Comparison of ENCODE assay signal across 24 mouse cellular contexts in genomic region chr2:3150324-3150723, GRCm38 (mm10). TPM values are rescaled to one million over a fixed set of nuclear protein-coding genes. Genes with fewer than 3 reads are reported as not detected.
A peak's percentile ranks its signal among the peaks of the same experiment; 100 is the strongest.
DNase-seq lines count a peak whose midpoint lies in the region; ATAC-seq and TF ChIP-seq lines count a peak whose summit lies in the region.
"Had no signal": no experiment of that assay in that cellular context is flagged by ENCODE, and none has a peak within 500 bp of the region (broad histone marks: within the 10 kb centered on the region; RNA-seq: fewer than 3 reads in every experiment).

No protein-coding gene starts in this region.

- H3K9me3 ChIP-seq in lung, embryonic 15.5 days = no peaks in the 10 kb centered on the region
- H3K9me3 ChIP-seq in lung, postnatal 0 days (ENCODE audit: low read length) = no peaks in the 10 kb centered on the region
- H3K9me3 ChIP-seq: embryonic facial prominence, embryonic 10.5 days; embryonic facial prominence, embryonic 12.5 days; forebrain, embryonic 13.5 days; forebrain, embryonic 15.5 days; G1E had no signal

- no peak for TF ChIP-seq EP300 in heart, adult 2 months (IDR thresholded peaks at IDR 0.05; ENCODE audit: insufficient read depth, low read depth, low read length)
- TF ChIP-seq EP300 in lung, postnatal 0 days (IDR thresholded peaks at IDR 0.05) = 0 out of 2 replicates have a peak, but pooled peaks have one; percentile 27

- 51% methylated on average over 5 of the region's 5 CpGs for WGBS in heart, adult 2 months
- 46% methylated on average over 5 of the region's 5 CpGs for WGBS in lung, embryonic 15.5 days
- 58% methylated on average over 5 of the region's 5 CpGs for WGBS in lung, adult 2 months
- WGBS in lung, postnatal 0 days = 56% methylated on average over 5 of the region's 5 CpGs

- no peak overlapping the region for H3K9ac ChIP-seq in heart, adult 2 months (ENCODE audit: low read depth, low read length)
- H3K9ac ChIP-seq in lung, embryonic 15.5 days = no peak overlapping the region
- H3K9ac ChIP-seq in lung, postnatal 0 days (replicated peaks; ENCODE audit: low read depth) = no peak overlapping the region
- H3K9ac ChIP-seq: embryonic facial prominence, embryonic 12.5 days; forebrain, embryonic 13.5 days; forebrain, embryonic 15.5 days had no signal

- no peaks in the 10 kb centered on the region for H3K27me3 ChIP-seq in heart, adult 2 months (ENCODE audit: control insufficient read depth, insufficient read depth, low read length)
- H3K27me3 ChIP-seq in lung, embryonic 15.5 days = no peaks in the 10 kb centered on the region
- no peaks in the 10 kb centered on the region for H3K27me3 ChIP-seq in lung, postnatal 0 days (replicated peaks; ENCODE audit: insufficient read depth, low read length)
- H3K27me3 ChIP-seq: CH12.LX; embryonic facial prominence, embryonic 12.5 days; forebrain, embryonic 13.5 days; forebrain, embryonic 15.5 days; Patski had no signal

- H3K36me3 ChIP-seq in heart, adult 2 months (ENCODE audit: control insufficient read depth, insufficient read depth, low read length) = peaks cover 10% of the 10 kb centered on the region
- no peaks in the 10 kb centered on the region for H3K36me3 ChIP-seq in lung, embryonic 15.5 days
- H3K36me3 ChIP-seq in lung, postnatal 0 days (ENCODE audit: insufficient read depth, low read length) = no peaks in the 10 kb centered on the region
- H3K36me3 ChIP-seq: forebrain, embryonic 15.5 days; G1E had no signal

- peaks cover 2% of the 10 kb centered on the region; the same call in 1 of the 2 replicates for H3K79me2 ChIP-seq in heart, adult 2 months (replicated peaks; ENCODE audit: control insufficient read depth, insufficient read depth, low read length)

- H3K4me3 ChIP-seq in heart, adult 2 months = no peak overlapping the region
- no peak overlapping the region for H3K4me3 ChIP-seq in lung, embryonic 15.5 days
- H3K4me3 ChIP-seq in lung, adult 2 months (replicated peaks; ENCODE audit: extremely low read depth, low read depth, low read length) = no peak overlapping the region
- H3K4me3 ChIP-seq in lung, postnatal 0 days (ENCODE audit: low read depth, low read length) = no peak overlapping the region
- H3K4me3 ChIP-seq: embryonic facial prominence, embryonic 10.5 days; embryonic facial prominence, embryonic 12.5 days; forebrain, embryonic 13.5 days; forebrain, embryonic 15.5 days had no signal

- intact Hi-C loops in heart, adult 2 months (cut with DNase I) = no loop called here

- no peak for TF ChIP-seq POLR2A in heart, adult 2 months (IDR thresholded peaks at IDR 0.05; ENCODE audit: insufficient read depth, low read depth, low read length)
- TF ChIP-seq POLR2A in lung, adult 2 months (IDR thresholded peaks at IDR 0.05; ENCODE audit: borderline replicate concordance, extremely low read depth, low read depth, low read length) = no peak

- peaks cover 21% of the 10 kb centered on the region for H3K4me1 ChIP-seq in heart, adult 2 months (ENCODE audit: control insufficient read depth, insufficient read depth, low read length)
- H3K4me1 ChIP-seq in lung, embryonic 15.5 days = peaks cover 24% of the 10 kb centered on the region
- H3K4me1 ChIP-seq in lung, adult 2 months (ENCODE audit: control insufficient read depth, insufficient read depth, low read length) = peaks cover 16% of the 10 kb centered on the region
- H3K4me1 ChIP-seq in lung, postnatal 0 days (ENCODE audit: insufficient read depth, low read depth, low read length) = no peaks in the 10 kb centered on the region

- no peak overlapping the region for H3K4me2 ChIP-seq in lung, embryonic 15.5 days
- no peak overlapping the region for H3K4me2 ChIP-seq in lung, postnatal 0 days (replicated peaks; ENCODE audit: low read depth, low read length)
- H3K4me2 ChIP-seq: embryonic facial prominence, embryonic 12.5 days; forebrain, embryonic 13.5 days; forebrain, embryonic 15.5 days had no signal

- no peak for DNase-seq in heart, adult 2 months
- no peak for DNase-seq in heart, postnatal 4 days
- DNase-seq in lung, adult 2 months = no peak
- DNase-seq in lung, postnatal 0 days (ENCODE audit: low spot score) = peak; percentile 81
- no peak for DNase-seq in lung, adult 18-20 months
- DNase-seq: adrenal gland, adult 8-10 months; adrenal gland, postnatal 14 days; adrenal gland, postnatal 36 days; B cell, adult 2 months; cerebellum, adult 11-12 months; cerebellum, adult 2 months; cerebellum, adult 9-10 months; cerebellum, postnatal 10 days; cerebellum, postnatal 25 days had no signal

- no peak for TF ChIP-seq CTCF in heart, adult 2 months (IDR thresholded peaks at IDR 0.05)
- no peak for TF ChIP-seq CTCF in lung, adult 2 months (IDR thresholded peaks at IDR 0.05; ENCODE audit: insufficient read depth, low read length)
- TF ChIP-seq CTCF in lung, postnatal 0 days (IDR thresholded peaks at IDR 0.05) = no peak

- ATAC-seq in lung, embryonic 15.5 days (ENCODE audit: borderline replicate concordance, extremely low read depth, low FRiP score, low TSS enrichment) = no peak
- ATAC-seq in lung, postnatal 0 days = peak; percentile 51
- ATAC-seq: activated CD4-positive, CD25-positive, alpha-beta regulatory T cell, adult 4 months; CD4-positive, CD25-positive, alpha-beta regulatory T cell, adult 4 months; forebrain, embryonic 13.5 days; Patski had no signal

- peak overlapping the region; percentile 34; the same call in 1 of the 2 replicates for H3K27ac ChIP-seq in heart, adult 2 months
- 0 out of 2 replicates have a peak overlapping the region, but pooled peaks have one; percentile 3 for H3K27ac ChIP-seq in lung, embryonic 15.5 days
- H3K27ac ChIP-seq in lung, postnatal 0 days (ENCODE audit: low read length) = no peak overlapping the region
- H3K27ac ChIP-seq: embryonic facial prominence, embryonic 10.5 days; embryonic facial prominence, embryonic 12.5 days; forebrain, embryonic 13.5 days had no signal

RNA-seq across cellular contexts. Expression of gene Fam171a1, which starts 36.3 kb away (rescaled TPM):
- 10 to 100 TPM; 14.1 to 14.3 TPM for total RNA-seq in heart, adult 2 months (2021)
- 10.8 and 19.2 TPM in 2 replicates for polyA plus RNA-seq in heart, adult 2 months (2012; rRNA removed)
- 10 to 100 TPM; 36.0 to 36.5 TPM for total RNA-seq in heart, postnatal 4 days (2021)
- polyA plus RNA-seq in lung, embryonic 15.5 days (2015; fragmentation: Nextera tagmentation; extraction: Ambion mirVana) = 51.7 and 56.2 TPM in 2 replicates
- polyA plus RNA-seq in lung, adult 2 months (2012; rRNA removed) = 35.7 and 38.3 TPM in 2 replicates
- polyA plus RNA-seq in lung, postnatal 0 days (2015; fragmentation: Nextera tagmentation; extraction: Ambion mirVana) = 39.6 and 44.7 TPM in 2 replicates
- polyA plus RNA-seq: activated CD4-positive, CD25-positive, alpha-beta regulatory T cell, adult 4 months; CD4-positive, CD25-positive, alpha-beta regulatory T cell, adult 4 months; G1E had no signal
